Mouse (Mus musculus) kidney, adult 2 months (tissue): ENCODE data around the gene Lrrc73.

Source experiments
- CTCF ChIP-seq: fragments of 200-500 bp; conservative IDR thresholded peaks from 2 replicates; pipeline ENCODE4 v1.5.1; 2011; ENCODE audit warnings: low read depth, mild to moderate bottlenecking, control low read depth, low read length, moderate library complexity, mixed read lengths; ENCODE audit not compliant: insufficient read depth, insufficient read length
- POLR2A ChIP-seq: fragments of 200-500 bp; IDR thresholded peaks from one replicate; pipeline ENCODE4 v1.6.1; 2011; ENCODE audit warnings: low read depth, low read length, control low read depth

DNA sequence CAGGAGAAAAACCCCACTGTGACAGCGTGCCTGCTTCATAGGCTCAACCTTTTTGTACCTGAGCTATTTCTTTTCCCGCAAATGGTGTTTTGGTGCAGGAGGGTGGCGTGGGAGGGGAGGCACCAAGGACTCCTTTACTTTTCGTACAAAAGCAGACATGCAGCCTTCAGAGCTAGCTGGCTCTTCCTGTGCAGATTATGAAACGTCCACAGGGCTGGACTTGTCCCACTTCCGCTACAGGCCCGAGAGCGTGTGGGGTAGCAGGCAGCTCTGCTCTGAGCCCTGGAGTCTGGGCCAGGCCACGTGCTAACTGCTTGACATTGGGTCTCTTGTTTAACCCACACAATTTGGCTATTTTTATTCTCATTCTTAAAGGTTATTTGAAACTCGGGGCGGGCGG, 48.6 kb downstream of the Lrrc73 start:
- no peak for TF ChIP-seq CTCF
- TF ChIP-seq POLR2A = no peak
